Mouse (Mus musculus): ENCODE measurements around the gene Cux2.

Gene Cux2

GRCm38 (mm10) chr5:122017269-122017668 is 32.6 kb downstream of the Cux2 start:
- DNase-seq (ENCODE audit: low read depth, low spot score): no peak

GRCm38 (mm10) chr5:122016744-122017143 is 33.2 kb downstream of the Cux2 start:
- DNase-seq (ENCODE audit: low read depth, low spot score): no peak

GRCm38 (mm10) chr5:122015149-122015548 is 34.8 kb downstream of the Cux2 start:
- DNase-seq (ENCODE audit: low read depth, low spot score): no peak

- DNase-seq (ENCODE audit: low read depth, low spot score): no peak
Measured at GRCm38 (mm10) chr5:122014671-122015070, 35.2 kb downstream of the Cux2 start.

GRCm38 (mm10) chr5:122011289-122011688 is 38.6 kb downstream of the Cux2 start:
- no peak for DNase-seq (ENCODE audit: low read depth, low spot score)

GRCm38 (mm10) chr5:122007946-122008441 is 41.9 kb downstream of the Cux2 start:
- DNase-seq (ENCODE audit: low read depth, low spot score): no peak

GRCm38 (mm10) chr5:122003460-122003859 is 46.4 kb downstream of the Cux2 start:
- no peak for DNase-seq (ENCODE audit: low read depth, low spot score)

GRCm38 (mm10) chr5:122002148-122002547 is 47.8 kb downstream of the Cux2 start:
- no peak for DNase-seq (ENCODE audit: low read depth, low spot score)

GRCm38 (mm10) chr5:122001311-122001710 is 48.6 kb downstream of the Cux2 start:
- DNase-seq (ENCODE audit: low read depth, low spot score): no peak

- no peak for DNase-seq (ENCODE audit: low read depth, low spot score)
Measured at GRCm38 (mm10) chr5:122000381-122000780, 49.5 kb downstream of the Cux2 start.

- DNase-seq (ENCODE audit: low read depth, low spot score): peak; percentile 39
Measured at GRCm38 (mm10) chr5:121998981-121999795, 50.7 kb downstream of the Cux2 start.

GRCm38 (mm10) chr5:121998281-121998680 is 51.6 kb downstream of the Cux2 start:
- no peak for DNase-seq (ENCODE audit: low read depth, low spot score)

- no peak for DNase-seq (ENCODE audit: low read depth, low spot score)
Measured at GRCm38 (mm10) chr5:121996701-121997100, 53.2 kb downstream of the Cux2 start.

- DNase-seq (ENCODE audit: low read depth, low spot score): no peak
Measured at GRCm38 (mm10) chr5:121994808-121995207, 55.1 kb downstream of the Cux2 start.

- DNase-seq (ENCODE audit: low read depth, low spot score): no peak
Measured at GRCm38 (mm10) chr5:121991914-121992313, 58.0 kb downstream of the Cux2 start.

GRCm38 (mm10) chr5:121985855-121986254 is 64.0 kb downstream of the Cux2 start:
- DNase-seq (ENCODE audit: low read depth, low spot score): no peak

- DNase-seq (ENCODE audit: low read depth, low spot score): no peak
Measured at GRCm38 (mm10) chr5:121981650-121982131, 68.2 kb downstream of the Cux2 start.

GRCm38 (mm10) chr5:121976331-121976730 is 73.6 kb downstream of the Cux2 start:
- DNase-seq (ENCODE audit: low read depth, low spot score): no peak

- no peak for DNase-seq (ENCODE audit: low read depth, low spot score)
Measured at GRCm38 (mm10) chr5:121973541-121973940, 76.4 kb downstream of the Cux2 start.

- DNase-seq (ENCODE audit: low read depth, low spot score): no peak
Measured at GRCm38 (mm10) chr5:121972680-121973192, 77.2 kb downstream of the Cux2 start.

GRCm38 (mm10) chr5:121968999-121969398 is 80.9 kb downstream of the Cux2 start:
- no peak for DNase-seq (ENCODE audit: low read depth, low spot score)

- no peak for DNase-seq (ENCODE audit: low read depth, low spot score)
Measured at GRCm38 (mm10) chr5:121968416-121968815, 81.5 kb downstream of the Cux2 start.

GRCm38 (mm10) chr5:121967520-121967919 is 82.4 kb downstream of the Cux2 start:
- no peak for DNase-seq (ENCODE audit: low read depth, low spot score)

Data from 3T3-L1 (cell line).